Mouse (Mus musculus): ENCODE measurements around the gene Inpp5a. TPM values are rescaled to one million over a fixed set of nuclear protein-coding genes. Genes with fewer than 3 reads are reported as not detected.

Gene Inpp5a
- polyA plus RNA-seq, 1 experiment from 2014 or later: 23.0 TPM

GRCm38 (mm10) chr7:139438601-139438945 lies 49.7 kb downstream of the Inpp5a start:
- Histone ChIP-seq H3K4me1 (ENCODE audit: control insufficient read depth, insufficient read depth, low read length) (peaks cover 14% of the 10 kb centered on the region; the same call in 1 of the 2 replicates), H3K9ac (replicated peaks; ENCODE audit: low read length) (no peak overlapping the region), H3K9me3 (ENCODE audit: control insufficient read depth, low read length) (no peaks in the 10 kb centered on the region), H3K36me3 (ENCODE audit: control insufficient read depth, insufficient read depth, low read length) (no peaks in the 10 kb centered on the region), H3K27ac (replicated peaks; ENCODE audit: low read depth, low read length) (no peak overlapping the region), H3K27me3 (ENCODE audit: control insufficient read depth, insufficient read depth, low read length) (no peaks in the 10 kb centered on the region), H3K4me2 (ENCODE audit: low read length) (no peak overlapping the region), H3K4me3 (replicated peaks; ENCODE audit: low read depth, low read length) (no peak overlapping the region)
- DNase-seq: no peak
- 73% methylated on average over 4 of the region's 4 CpGs for WGBS
- ATAC-seq (ENCODE audit: low FRiP score, low TSS enrichment): 0 out of 2 replicates have a peak, but pooled peaks have one; percentile 43

DNA sequence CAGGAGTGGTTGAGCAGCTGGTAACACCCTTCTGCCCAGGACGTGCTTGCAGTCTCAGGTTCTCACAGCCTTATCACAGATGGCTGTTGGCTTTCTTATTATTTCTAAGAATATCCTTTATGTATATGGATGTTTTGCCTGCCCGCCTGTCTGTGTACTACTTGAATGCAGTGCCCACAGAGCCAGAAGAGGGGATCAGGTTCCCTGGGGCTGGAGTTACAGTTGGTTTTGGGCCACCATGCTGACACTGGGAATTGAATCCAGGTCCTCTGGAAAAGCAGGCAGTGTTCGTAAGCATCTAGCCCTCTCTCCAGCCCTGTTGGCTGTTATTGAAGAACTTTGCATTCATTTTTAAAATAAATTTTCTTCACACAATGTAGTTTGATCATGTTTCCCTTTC lies 50.1 kb downstream of the Inpp5a start:
- no peak overlapping the region for H3K27ac ChIP-seq (replicated peaks; ENCODE audit: low read depth, low read length)
- no peaks in the 10 kb centered on the region for H3K36me3 ChIP-seq (ENCODE audit: control insufficient read depth, insufficient read depth, low read length)
- WGBS: 72% methylated on average over 3 of the region's 3 CpGs
- no peaks in the 10 kb centered on the region for H3K9me3 ChIP-seq (ENCODE audit: control insufficient read depth, low read length)
- no peak overlapping the region for H3K4me2 ChIP-seq (ENCODE audit: low read length)
- H3K4me1 ChIP-seq (ENCODE audit: control insufficient read depth, insufficient read depth, low read length): peaks cover 14% of the 10 kb centered on the region; the same call in 1 of the 2 replicates
- H3K9ac ChIP-seq (replicated peaks; ENCODE audit: low read length): no peak overlapping the region
- no peaks in the 10 kb centered on the region for H3K27me3 ChIP-seq (ENCODE audit: control insufficient read depth, insufficient read depth, low read length)
- ATAC-seq (ENCODE audit: low FRiP score, low TSS enrichment): no peak
- H3K4me3 ChIP-seq (replicated peaks; ENCODE audit: low read depth, low read length): no peak overlapping the region
- DNase-seq: no peak

DNA sequence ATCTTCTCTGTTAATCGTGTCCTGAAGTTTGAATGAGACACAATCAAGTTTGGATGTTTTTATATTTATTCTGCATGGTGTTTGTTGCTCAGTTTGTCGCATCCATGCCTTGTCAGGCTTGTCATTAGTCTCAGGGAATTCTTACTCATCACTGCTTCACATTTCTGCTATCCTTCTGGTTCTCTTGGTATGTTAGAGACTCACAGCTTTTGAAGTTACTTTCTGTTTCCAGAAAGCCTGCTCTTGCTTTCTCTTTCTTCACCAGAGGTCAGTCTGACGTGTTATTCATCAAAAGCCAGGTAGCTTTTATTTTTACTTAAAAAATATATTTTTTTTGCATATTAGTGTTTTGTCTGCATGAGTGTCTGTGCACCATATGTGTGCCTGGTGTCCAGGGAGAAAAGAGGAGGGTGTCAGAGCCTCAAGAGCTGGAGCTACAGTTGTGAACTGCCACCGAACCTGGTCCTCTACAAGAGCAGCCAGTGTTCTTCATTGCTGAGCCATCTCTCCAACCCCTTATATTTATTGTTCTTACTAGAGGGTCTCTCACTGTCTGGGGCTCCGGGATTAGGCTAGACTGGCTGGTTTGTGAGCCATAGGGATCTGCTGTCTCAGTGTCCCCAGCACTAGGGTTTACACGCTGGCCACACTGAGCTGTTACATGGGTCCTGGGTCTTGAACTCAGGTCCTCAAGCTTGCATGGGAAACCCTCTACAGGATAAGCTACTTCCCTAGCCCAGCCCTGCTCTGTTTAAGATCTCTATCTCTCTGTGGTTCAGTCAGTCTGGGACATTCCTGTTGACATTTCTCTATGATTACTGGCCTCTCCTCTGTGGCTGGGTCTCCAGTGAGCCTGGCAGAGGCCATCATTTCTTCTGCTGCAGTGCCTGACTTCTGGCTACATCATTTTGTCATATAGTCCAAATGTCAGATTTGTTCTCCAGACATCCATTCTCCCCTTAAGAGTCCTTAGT lies 51.3 kb downstream of the Inpp5a start:
- no peak overlapping the region for H3K4me2 ChIP-seq (ENCODE audit: low read length)
- no peak overlapping the region for H3K9ac ChIP-seq (replicated peaks; ENCODE audit: low read length)
- no peaks in the 10 kb centered on the region for H3K36me3 ChIP-seq (ENCODE audit: control insufficient read depth, insufficient read depth, low read length)
- H3K4me1 ChIP-seq (ENCODE audit: control insufficient read depth, insufficient read depth, low read length): peaks cover 14% of the 10 kb centered on the region; the same call in 1 of the 2 replicates
- no peaks in the 10 kb centered on the region for H3K27me3 ChIP-seq (ENCODE audit: control insufficient read depth, insufficient read depth, low read length)
- H3K27ac ChIP-seq (replicated peaks; ENCODE audit: low read depth, low read length): no peak overlapping the region
- 83% methylated on average over 6 of the region's 6 CpGs for WGBS
- no peak overlapping the region for H3K4me3 ChIP-seq (replicated peaks; ENCODE audit: low read depth, low read length)
- no peaks in the 10 kb centered on the region for H3K9me3 ChIP-seq (ENCODE audit: control insufficient read depth, low read length)
- DNase-seq (no peak), ATAC-seq (ENCODE audit: low FRiP score, low TSS enrichment) (no peak)

GRCm38 (mm10) chr7:139441022-139441421 lies 52.1 kb downstream of the Inpp5a start:
- Histone ChIP-seq H3K9ac (replicated peaks; ENCODE audit: low read length) (0 out of 2 replicates have a peak overlapping the region, but pooled peaks have one; percentile 9), H3K36me3 (ENCODE audit: control insufficient read depth, insufficient read depth, low read length) (no peaks in the 10 kb centered on the region), H3K4me2 (ENCODE audit: low read length) (no peak overlapping the region), H3K4me3 (replicated peaks; ENCODE audit: low read depth, low read length) (no peak overlapping the region), H3K27me3 (ENCODE audit: control insufficient read depth, insufficient read depth, low read length) (no peaks in the 10 kb centered on the region), H3K4me1 (ENCODE audit: control insufficient read depth, insufficient read depth, low read length) (peaks cover 14% of the 10 kb centered on the region; the same call in 1 of the 2 replicates), H3K9me3 (ENCODE audit: control insufficient read depth, low read length) (no peaks in the 10 kb centered on the region), H3K27ac (replicated peaks; ENCODE audit: low read depth, low read length) (no peak overlapping the region)
- 29% methylated on average over 5 of the region's 5 CpGs for WGBS
- DNase-seq (no peak), ATAC-seq (ENCODE audit: low FRiP score, low TSS enrichment) (no peak)

GRCm38 (mm10) chr7:139441761-139442211 lies 52.9 kb downstream of the Inpp5a start:
- Histone ChIP-seq H3K4me2 (ENCODE audit: low read length) (no peak overlapping the region), H3K4me1 (ENCODE audit: control insufficient read depth, insufficient read depth, low read length) (peaks cover 14% of the 10 kb centered on the region; the same call in 1 of the 2 replicates), H3K9ac (replicated peaks; ENCODE audit: low read length) (no peak overlapping the region), H3K4me3 (replicated peaks; ENCODE audit: low read depth, low read length) (no peak overlapping the region), H3K27ac (replicated peaks; ENCODE audit: low read depth, low read length) (no peak overlapping the region), H3K27me3 (ENCODE audit: control insufficient read depth, insufficient read depth, low read length) (no peaks in the 10 kb centered on the region), H3K9me3 (ENCODE audit: control insufficient read depth, low read length) (no peaks in the 10 kb centered on the region), H3K36me3 (ENCODE audit: control insufficient read depth, insufficient read depth, low read length) (no peaks in the 10 kb centered on the region)
- no peak for DNase-seq
- 84% methylated on average over 10 of the region's 10 CpGs for WGBS
- no peak for ATAC-seq (ENCODE audit: low FRiP score, low TSS enrichment)

GRCm38 (mm10) chr7:139445621-139446020 lies 56.7 kb downstream of the Inpp5a start:
- H3K36me3 ChIP-seq (ENCODE audit: control insufficient read depth, insufficient read depth, low read length): no peaks in the 10 kb centered on the region
- H3K4me2 ChIP-seq (ENCODE audit: low read length): no peak overlapping the region
- no peak overlapping the region for H3K9ac ChIP-seq (replicated peaks; ENCODE audit: low read length)
- H3K27me3 ChIP-seq (ENCODE audit: control insufficient read depth, insufficient read depth, low read length): no peaks in the 10 kb centered on the region
- no peak for DNase-seq
- H3K4me3 ChIP-seq (replicated peaks; ENCODE audit: low read depth, low read length): no peak overlapping the region
- H3K4me1 ChIP-seq (ENCODE audit: control insufficient read depth, insufficient read depth, low read length): peaks cover 11% of the 10 kb centered on the region; the same call in 1 of the 2 replicates
- H3K27ac ChIP-seq (replicated peaks; ENCODE audit: low read depth, low read length): no peak overlapping the region
- no peaks in the 10 kb centered on the region for H3K9me3 ChIP-seq (ENCODE audit: control insufficient read depth, low read length)
- no peak for ATAC-seq (ENCODE audit: low FRiP score, low TSS enrichment)
- WGBS: 86% methylated on average over 8 of the region's 8 CpGs

DNA sequence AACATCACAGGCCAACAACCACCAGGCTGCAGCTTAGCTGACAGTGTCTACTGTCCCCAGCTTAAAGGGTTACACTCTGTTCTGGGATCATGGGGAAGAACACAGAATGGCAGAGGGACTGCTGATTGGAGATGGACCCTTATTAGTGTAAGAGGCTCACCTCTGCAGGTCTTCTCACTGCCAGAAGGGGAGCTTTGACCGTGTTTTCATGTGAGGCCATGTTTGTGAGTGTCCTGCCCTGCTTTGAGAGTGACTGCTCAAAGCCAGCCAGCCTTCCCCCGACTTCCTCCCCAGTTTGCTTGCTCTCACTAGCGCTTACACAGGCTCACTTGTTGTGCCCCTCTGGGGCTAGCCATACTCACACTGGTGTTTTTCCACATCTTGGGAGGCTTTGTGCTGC lies 58.5 kb downstream of the Inpp5a start:
- no peak overlapping the region for H3K27ac ChIP-seq (replicated peaks; ENCODE audit: low read depth, low read length)
- no peak for ATAC-seq (ENCODE audit: low FRiP score, low TSS enrichment)
- 84% methylated on average over 3 of the region's 3 CpGs for WGBS
- no peaks in the 10 kb centered on the region for H3K4me1 ChIP-seq (ENCODE audit: control insufficient read depth, insufficient read depth, low read length)
- H3K4me2 ChIP-seq (ENCODE audit: low read length): no peak overlapping the region
- no peaks in the 10 kb centered on the region for H3K36me3 ChIP-seq (ENCODE audit: control insufficient read depth, insufficient read depth, low read length)
- no peaks in the 10 kb centered on the region for H3K9me3 ChIP-seq (ENCODE audit: control insufficient read depth, low read length)
- H3K27me3 ChIP-seq (ENCODE audit: control insufficient read depth, insufficient read depth, low read length): no peaks in the 10 kb centered on the region
- DNase-seq: no peak
- H3K4me3 ChIP-seq (replicated peaks; ENCODE audit: low read depth, low read length): no peak overlapping the region
- H3K9ac ChIP-seq (replicated peaks; ENCODE audit: low read length): no peak overlapping the region

DNA sequence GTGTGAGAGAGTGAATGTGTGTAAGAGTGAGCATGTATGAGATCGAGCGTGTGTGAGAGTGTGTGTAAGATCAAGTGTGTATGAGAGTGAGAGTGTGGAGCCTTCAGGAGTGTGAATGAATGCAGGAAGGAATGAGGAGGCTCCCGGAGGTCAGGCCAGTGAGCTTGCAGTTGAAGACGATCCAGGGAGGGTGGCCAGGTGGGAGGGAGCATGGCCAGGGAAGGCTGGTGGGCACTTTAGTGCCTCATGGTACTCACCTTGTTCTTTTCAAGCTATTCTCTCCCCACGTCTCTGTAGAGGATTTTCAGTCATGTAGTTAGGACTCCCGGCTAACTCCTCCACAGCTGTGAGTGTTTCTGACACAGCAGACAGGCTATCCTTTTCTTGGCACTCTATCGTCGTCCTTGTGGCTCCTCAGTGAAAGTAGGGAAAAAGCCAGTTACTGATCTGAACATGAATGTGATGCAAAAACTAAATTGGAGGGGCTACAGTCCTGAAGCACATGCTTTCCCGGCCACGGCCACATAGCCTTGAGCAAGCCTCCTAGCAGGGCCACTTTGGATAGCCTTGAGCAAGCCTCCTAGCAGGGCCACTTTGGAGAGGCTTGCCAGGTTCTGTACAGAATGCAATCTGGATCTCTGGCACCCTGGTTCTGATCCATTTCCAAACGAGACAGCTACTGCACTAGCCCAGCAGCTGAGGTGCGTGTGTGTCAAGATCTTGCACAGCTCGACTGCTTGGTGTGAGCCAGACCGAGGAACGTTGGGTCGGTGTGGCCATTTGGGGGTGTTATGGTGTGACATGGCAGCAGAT lies 61.5 kb downstream of the Inpp5a start:
- WGBS: 90% methylated on average over 16 of the region's 16 CpGs
- DNase-seq: no peak

More for the DNA sequence above, 61.5 kb downstream of the Inpp5a start:
- H3K27me3 ChIP-seq (ENCODE audit: control insufficient read depth, insufficient read depth, low read length): no peaks in the 10 kb centered on the region
- ATAC-seq (ENCODE audit: low FRiP score, low TSS enrichment): no peak
- H3K4me1 ChIP-seq (ENCODE audit: control insufficient read depth, insufficient read depth, low read length): no peaks in the 10 kb centered on the region
- no peak overlapping the region for H3K9ac ChIP-seq (replicated peaks; ENCODE audit: low read length)
- H3K27ac ChIP-seq (replicated peaks; ENCODE audit: low read depth, low read length): no peak overlapping the region
- H3K9me3 ChIP-seq (ENCODE audit: control insufficient read depth, low read length): no peaks in the 10 kb centered on the region
- no peak overlapping the region for H3K4me2 ChIP-seq (ENCODE audit: low read length)
- H3K36me3 ChIP-seq (ENCODE audit: control insufficient read depth, insufficient read depth, low read length): no peaks in the 10 kb centered on the region
- no peak overlapping the region for H3K4me3 ChIP-seq (replicated peaks; ENCODE audit: low read depth, low read length)
